Mouse (Mus musculus) brain, embryonic 14.5 days (tissue): ENCODE measurements around the gene Padi4.

ENCODE experiments used
- CTCF ChIP-seq: fragments of 200-500 bp; IDR thresholded peaks from 2 replicates; pipeline ENCODE4 v1.5.1; 2012; ENCODE audit warnings: inconsistent platforms, mild to moderate bottlenecking, moderate library complexity, borderline replicate concordance; ENCODE audit not compliant: insufficient read depth, insufficient read length; ENCODE audit errors: extremely low read depth
- POLR2A ChIP-seq: fragments of 200-500 bp; IDR thresholded peaks from 2 replicates; pipeline ENCODE4 v1.6.1; 2012; ENCODE audit warnings: mild to moderate bottlenecking, inconsistent platforms, borderline replicate concordance; ENCODE audit not compliant: poor library complexity, insufficient read depth, insufficient read length, severe bottlenecking; ENCODE audit errors: extremely low read depth

DNA sequence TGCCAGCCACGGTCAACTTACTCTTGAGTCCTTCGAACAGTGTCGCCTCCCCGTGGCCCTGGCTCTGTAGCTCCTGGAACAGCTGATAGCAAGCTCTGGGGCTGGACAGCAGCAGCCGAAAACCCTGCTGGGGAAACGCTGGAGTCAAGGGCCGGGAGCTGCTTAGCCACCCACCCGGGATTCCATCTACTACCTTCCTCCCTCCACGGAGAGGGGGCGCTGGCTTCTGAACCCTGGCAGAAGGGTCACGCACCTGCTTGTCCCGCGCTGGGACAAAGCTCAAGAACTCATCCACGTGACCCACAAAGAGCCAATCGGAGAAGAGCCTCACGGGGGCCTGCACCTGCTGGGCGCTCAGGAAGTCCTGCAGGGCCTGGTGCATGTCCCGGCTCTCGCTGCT lies 23.7 kb downstream of the Padi4 start:
- TF ChIP-seq POLR2A, result no peak
- TF ChIP-seq CTCF, result no peak
